28 mouse cellular contexts compared by ENCODE assay signal in the genomic region with DNA sequence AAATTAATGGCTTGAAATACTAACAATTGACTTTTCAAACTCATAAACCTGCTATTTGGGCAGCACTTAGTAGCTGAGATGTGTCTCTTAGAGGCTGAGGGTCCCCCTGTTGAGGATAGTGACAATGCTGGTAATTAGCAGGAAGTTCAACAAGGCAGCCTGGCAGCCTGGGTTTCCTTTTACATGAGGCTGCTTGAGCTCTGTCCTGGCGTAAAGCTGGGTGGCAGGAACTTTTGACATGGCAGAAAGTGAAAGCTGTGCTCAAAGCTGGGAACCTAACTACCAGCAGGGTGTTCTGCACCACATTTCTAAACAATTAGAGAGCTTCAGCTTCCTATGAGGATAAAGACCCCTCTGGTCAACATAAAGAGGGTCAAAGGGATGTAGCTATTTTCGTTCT.
"Had no signal": no experiment of that assay in that cellular context is flagged by ENCODE, and none has a peak within 500 bp of the region (broad histone marks: within the 10 kb centered on the region; RNA-seq: fewer than 3 reads in every experiment).

No protein-coding gene starts in this region.

- H3K4me3 ChIP-seq: embryonic facial prominence, embryonic 10.5 days; embryonic facial prominence, embryonic 12.5 days; embryonic facial prominence, embryonic 13.5 days; embryonic facial prominence, embryonic 15.5 days; erythroblast, embryonic 14.5 days; forebrain, embryonic 10.5 days; forebrain, embryonic 12.5 days; forebrain, embryonic 13.5 days; forebrain, embryonic 15.5 days; gastrocnemius, adult 2 months; heart, adult 2 months had no signal

- DNase-seq: cerebellum, adult 8-10 months; cerebellum, adult 9-10 months; cerebellum, adult 9-11 months; cerebellum, postnatal 10 days; cerebellum, postnatal 14 days; cerebellum, postnatal 25 days; cerebellum, postnatal 36 days; embryo, embryonic 11 days; forebrain, postnatal 0 days; gastrocnemius, adult 2 months; gastrocnemius, postnatal 10 days; gastrocnemius, postnatal 14 days; gastrocnemius, postnatal 25 days; gastrocnemius, postnatal 36 days; heart, adult 11 months; heart, adult 18-20 months; heart, adult 2 months had no signal

- ATAC-seq: forebrain, embryonic 13.5 days; forebrain, embryonic 14.5 days; forebrain, embryonic 15.5 days; forebrain, embryonic 16.5 days; forebrain, postnatal 0 days had no signal

- H3K27ac ChIP-seq: embryonic facial prominence, embryonic 10.5 days; embryonic facial prominence, embryonic 12.5 days; embryonic facial prominence, embryonic 13.5 days; embryonic facial prominence, embryonic 15.5 days; forebrain, embryonic 10.5 days; forebrain, embryonic 12.5 days; forebrain, embryonic 13.5 days; forebrain, embryonic 15.5 days; gastrocnemius, adult 2 months; heart, adult 2 months had no signal
